Mouse (Mus musculus): ENCODE data around the gene Tctex1d4. TPM values are rescaled to one million over a fixed set of nuclear protein-coding genes. Genes with fewer than 3 reads are reported as not detected.

Gene Tctex1d4
- total and polyA plus RNA-seq, 3 experiments = 0.98 TPM; not detected in 2

- H3K27ac ChIP-seq (ENCODE audit: insufficient read depth, low read depth) = no peak overlapping the region
- H3K79me2 ChIP-seq (replicated peaks; ENCODE audit: control insufficient read depth, extremely low read depth, insufficient read depth, poor library complexity, severe bottlenecking) = no peaks in the 10 kb centered on the region
- no peak overlapping the region for H3K4me2 ChIP-seq (ENCODE audit: insufficient read depth, low read depth, poor library complexity, severe bottlenecking)
- H3K4me1 ChIP-seq (ENCODE audit: control insufficient read depth in 1 of 2, insufficient read depth in 2 of 2) = peaks cover 0 to 7% of the 10 kb centered on the region in 2 experiments; a peak in 2 of 4 replicates
- in situ Hi-C loops (cut with MboI; ENCODE audit: low pct_ligation_motif_present, low pct_unique_long_range_greater_than_20kb, low sequenced_read_pairs) = loop anchor here (5.0 kb wide), 1 partner anchor 37 kb away; no protein-coding TSS in a partner anchor
- no peak overlapping the region for H3K9ac ChIP-seq (ENCODE audit: insufficient read depth, low read depth)
- no peaks in the 10 kb centered on the region for H3K27me3 ChIP-seq (replicated peaks)
- TF ChIP-seq CTCF (conservative IDR thresholded peaks at IDR 0.05 in 1 of 2, IDR thresholded peaks at IDR 0.05 in 1 of 2; ENCODE audit: low read depth in 2 of 2, low read length in 2 of 2) (no peak), CHD2 (IDR thresholded peaks at IDR 0.05; ENCODE audit: low read length) (no peak), NELFE (IDR thresholded peaks at IDR 0.05; ENCODE audit: low read depth, low read length) (no peak)
- DNase-seq (ENCODE audit: extremely low read depth) = no peak
- dilution Hi-C loops (cut with MboI; ENCODE audit: extremely low pct_ligation_motif_present, extremely low pct_unique_long_range_greater_than_20kb, low sequenced_read_pairs) = no loop called here
- H3K36me3 ChIP-seq (replicated peaks in 1 of 2; ENCODE audit: control insufficient read depth in 1 of 2, insufficient read depth in 1 of 2, low read length in 1 of 2) = no peaks in the 10 kb centered on the region
- H3K9me3 ChIP-seq (replicated peaks; ENCODE audit: low read length) = no peaks in the 10 kb centered on the region
- no peak overlapping the region for H3K4me3 ChIP-seq (replicated peaks in 1 of 3; ENCODE audit: low read depth in 2 of 3, low read length in 2 of 3, poor library complexity in 1 of 3)
Measured at GRCm38 (mm10) chr4:117100036-117100435, 26.6 kb upstream of the Tctex1d4 start.

GRCm38 (mm10) chr4:117101218-117101617, 25.4 kb upstream of the Tctex1d4 start:
- DNase-seq (ENCODE audit: extremely low read depth) = peak; percentile 47
- H3K9ac ChIP-seq (ENCODE audit: insufficient read depth, low read depth) = no peak overlapping the region
- dilution Hi-C loops (cut with MboI; ENCODE audit: extremely low pct_ligation_motif_present, extremely low pct_unique_long_range_greater_than_20kb, low sequenced_read_pairs) (no loop called here), in situ Hi-C loops (cut with MboI; ENCODE audit: low pct_ligation_motif_present, low pct_unique_long_range_greater_than_20kb, low sequenced_read_pairs) (loop anchor here (5.0 kb wide), 1 partner anchor 36 kb away; no protein-coding TSS in a partner anchor)
- no peak for TF ChIP-seq CHD2 (IDR thresholded peaks at IDR 0.05; ENCODE audit: low read length)
- no peak for TF ChIP-seq PAX5 (IDR thresholded peaks at IDR 0.05; ENCODE audit: low read length)
- TF ChIP-seq MYC (IDR thresholded peaks at IDR 0.05; ENCODE audit: low read depth, low read length) = no peak
- TF ChIP-seq ZKSCAN1 (IDR thresholded peaks at IDR 0.05; ENCODE audit: borderline replicate concordance, low read depth, low read length) = no peak
- TF ChIP-seq RAD21 (IDR thresholded peaks at IDR 0.05; ENCODE audit: low read depth, low read length) = peak; percentile 3
- no peak for TF ChIP-seq HCFC1 (IDR thresholded peaks at IDR 0.05; ENCODE audit: low read depth, low read length)
- no peak for TF ChIP-seq IRF4 (IDR thresholded peaks at IDR 0.05; ENCODE audit: low read depth, low read length)
- TF ChIP-seq MEF2A (IDR thresholded peaks at IDR 0.05; ENCODE audit: borderline replicate concordance, low read depth, low read length) = no peak
- TF ChIP-seq NELFE (IDR thresholded peaks at IDR 0.05; ENCODE audit: low read depth, low read length) = no peak
- TF ChIP-seq KAT2A (IDR thresholded peaks at IDR 0.05; ENCODE audit: insufficient replicate concordance, low read length) = no peak
- TF ChIP-seq JUN (IDR thresholded peaks at IDR 0.05; ENCODE audit: insufficient read depth, low read depth, low read length) = no peak
- no peak for TF ChIP-seq POLR2A (IDR thresholded peaks at IDR 0.05; ENCODE audit: low read depth, low read length)
- TF ChIP-seq SMC3 (IDR thresholded peaks at IDR 0.05; ENCODE audit: low read depth, low read length) = peak; percentile 36
- no peak for TF ChIP-seq ZNF384 (IDR thresholded peaks at IDR 0.05; ENCODE audit: low read depth, low read length)
- peak; percentile 6 to 58; a peak in 2 of 4 replicates for TF ChIP-seq CTCF (conservative IDR thresholded peaks at IDR 0.05 in 1 of 2, IDR thresholded peaks at IDR 0.05 in 1 of 2; ENCODE audit: low read depth in 2 of 2, low read length in 2 of 2)
- TF ChIP-seq MAZ (IDR thresholded peaks at IDR 0.05; ENCODE audit: low read depth, low read length) = no peak
- TF ChIP-seq MAFK (IDR thresholded peaks at IDR 0.05; ENCODE audit: insufficient replicate concordance, low read length) = no peak
- H3K9me3 ChIP-seq (replicated peaks; ENCODE audit: low read length) = no peaks in the 10 kb centered on the region
- no peak overlapping the region for H3K4me3 ChIP-seq (replicated peaks in 1 of 3; ENCODE audit: low read depth in 2 of 3, low read length in 2 of 3, poor library complexity in 1 of 3)
- no peak overlapping the region for H3K27ac ChIP-seq (ENCODE audit: insufficient read depth, low read depth)
- H3K79me2 ChIP-seq (replicated peaks; ENCODE audit: control insufficient read depth, extremely low read depth, insufficient read depth, poor library complexity, severe bottlenecking) = no peaks in the 10 kb centered on the region
- no peak overlapping the region for H3K4me2 ChIP-seq (ENCODE audit: insufficient read depth, low read depth, poor library complexity, severe bottlenecking)
- H3K36me3 ChIP-seq (replicated peaks in 1 of 2; ENCODE audit: control insufficient read depth in 1 of 2, insufficient read depth in 1 of 2, low read length in 1 of 2) = no peaks in the 10 kb centered on the region
- H3K4me1 ChIP-seq (ENCODE audit: control insufficient read depth in 1 of 2, insufficient read depth in 2 of 2) = peaks cover 0 to 7% of the 10 kb centered on the region in 2 experiments; a peak in 2 of 4 replicates
- no peaks in the 10 kb centered on the region for H3K27me3 ChIP-seq (replicated peaks)
